Comparison of ENCODE assay signal across 13 mouse cellular contexts in the genomic region with DNA sequence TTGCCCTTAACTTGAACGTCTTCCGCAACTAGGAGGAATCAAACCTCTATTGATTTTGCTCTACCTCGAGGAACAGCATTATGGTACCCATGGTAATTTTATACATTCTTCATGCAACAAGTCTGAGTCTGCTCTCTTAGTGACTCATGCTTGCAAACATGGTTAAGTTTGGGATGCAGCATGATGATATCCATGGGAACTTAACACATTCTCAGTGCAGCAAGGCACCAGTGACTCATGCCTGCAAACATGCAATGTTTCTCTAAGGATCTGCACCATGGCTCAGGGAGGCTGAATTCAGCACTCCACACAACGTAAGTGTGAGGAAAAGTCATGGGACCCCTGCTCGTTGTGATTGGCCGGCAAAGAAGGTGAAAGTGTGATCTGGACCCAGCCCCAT.
A peak's percentile ranks its signal among the peaks of the same experiment; 100 is the strongest.
DNase-seq lines count a peak whose midpoint lies in the region.
"Had no signal": no experiment of that assay in that cellular context is flagged by ENCODE, and none has a peak within 500 bp of the region (broad histone marks: within the 10 kb centered on the region; RNA-seq: fewer than 3 reads in every experiment).

No protein-coding gene starts in this region.

- DNase-seq in heart, adult 11 months: peak; percentile 39
- DNase-seq in heart, postnatal 14 days: no peak
- peak; percentile 3 for DNase-seq in NIH3T3 (ENCODE audit: low read depth)
- DNase-seq in brain, adult 2 months (ENCODE audit: low read depth, low spot score): peak; percentile 72
- no peak for DNase-seq in adrenal gland, postnatal 36 days
- DNase-seq: adrenal gland, adult 8-10 months; adrenal gland, postnatal 14 days; cerebellum, adult 11-12 months; cerebellum, adult 8-10 months; cerebellum, adult 9-11 months; cerebellum, postnatal 14 days; cerebellum, postnatal 36 days; embryo, embryonic 11 days had no signal

- intact Hi-C loops in heart, postnatal 14 days (cut with DNase I): no loop called here

Comparison
In these comparisons a context has a peak if more than half of its experiments do, and no peak if none do; other contexts are left out.
1. DNase-seq: peak in heart, adult 11 months (single experiment), NIH3T3 (single experiment) and brain, adult 2 months (single experiment); none in heart, postnatal 14 days (0 of 2) and adrenal gland, postnatal 36 days (0 of 2).